Mouse (Mus musculus) neural tube, embryonic 11.5 days (tissue): ENCODE results near the gene Fmnl2. TPM values are rescaled to one million over a fixed set of nuclear protein-coding genes. Genes with fewer than 3 reads are reported as not detected.

ENCODE experiments used
- ATAC-seq: fragments of 200-750 bp; cut with Nextera tagmentation; 2 replicates; pipeline ENCODE4 v1.8.0; 2017; ENCODE audit warnings: moderate number of reproducible peaks, mild to moderate bottlenecking, moderate TSS enrichment, moderate library complexity; ENCODE audit not compliant: insufficient read depth, low FRiP score, low TSS enrichment
- DNase-seq: peaks from one replicate; pipeline ENCODE4 v3.0.0-alpha.2; 2015; ENCODE audit warnings: low spot score
- H3K27ac ChIP-seq: fragments of 300-500 bp; sonication (generic); 2 replicates; pipeline ENCODE4 v1.5.1; 2014; ENCODE audit warnings: low read depth, mild to moderate bottlenecking, low read length
- H3K27me3 ChIP-seq: fragments of 300-500 bp; sonication (generic); 2 replicates; pipeline ENCODE4 v1.6.1; 2014; ENCODE audit warnings: mild to moderate bottlenecking, low read length, mixed read lengths; ENCODE audit not compliant: control insufficient read depth, insufficient read depth
- H3K36me3 ChIP-seq: fragments of 300-500 bp; sonication (generic); 2 replicates; pipeline ENCODE4 v1.6.1; 2014; ENCODE audit warnings: mild to moderate bottlenecking, low read length, moderate library complexity, mixed read lengths; ENCODE audit not compliant: control insufficient read depth, insufficient read depth
- H3K4me1 ChIP-seq: fragments of 300-500 bp; sonication (generic); 2 replicates; pipeline ENCODE4 v1.6.1; 2014; ENCODE audit warnings: low read length, mixed read lengths; ENCODE audit not compliant: control insufficient read depth, insufficient read depth
- H3K4me2 ChIP-seq: fragments of 300-500 bp; sonication (generic); 2 replicates; pipeline ENCODE4 v1.6.1; 2014; ENCODE audit warnings: low read depth, mild to moderate bottlenecking, moderate library complexity
- H3K4me3 ChIP-seq: fragments of 300-500 bp; sonication (generic); 2 replicates; pipeline ENCODE4 v1.5.1; 2014; ENCODE audit warnings: low read depth, low read length
- H3K9ac ChIP-seq: fragments of 300-500 bp; sonication (generic); 2 replicates; pipeline ENCODE4 v1.6.1; 2014; ENCODE audit warnings: mild to moderate bottlenecking, low read length
- H3K9me3 ChIP-seq: fragments of 300-500 bp; sonication (generic); 2 replicates; pipeline ENCODE4 v1.6.1; 2016; ENCODE audit warnings: low read length; ENCODE audit not compliant: control insufficient read depth
- WGBS: fragments of 180-500 bp; shearing (Covaris S2); extraction: QIAGEN DNeasy Blood & Tissue Kit; methylation state at CpG from one replicate; pipeline ENCODE4 v1.1.7; 2014; 5-methylcytosine and 5-hydroxymethylcytosine counted together
- polyA plus RNA-seq: library from polyadenylated mRNA; unstranded; fragments of >200 nt; fragmentation: Nextera tagmentation; extraction: Ambion mirVana; gene quantifications from 2 replicates; pipeline ENCODE4 v1.2.1, GENCODE M21; 2014

Fmnl2 gene
- polyA plus RNA-seq, 1 experiment from 2014 or later = 7.8 TPM

GRCm38 (mm10) chr2:53082045-53082444, 224.4 kb downstream of the Fmnl2 start:
- H3K9me3 ChIP-seq = no peaks in the 10 kb centered on the region
- no peak for DNase-seq
- H3K27me3 ChIP-seq = no peaks in the 10 kb centered on the region
- no peak overlapping the region for H3K27ac ChIP-seq
- H3K36me3 ChIP-seq = no peaks in the 10 kb centered on the region
- 88% methylated on average over 4 of the region's 4 CpGs for WGBS
- no peak overlapping the region for H3K9ac ChIP-seq
- H3K4me1 ChIP-seq = no peaks in the 10 kb centered on the region
- H3K4me3 ChIP-seq = no peak overlapping the region
- ATAC-seq = no peak
- no peak overlapping the region for H3K4me2 ChIP-seq

- WGBS = 78% methylated on average over 5 of the region's 5 CpGs
- no peak overlapping the region for H3K4me3 ChIP-seq
- DNase-seq = no peak
- ATAC-seq = no peak
- H3K27me3 ChIP-seq = no peaks in the 10 kb centered on the region
- H3K36me3 ChIP-seq = no peaks in the 10 kb centered on the region
- no peaks in the 10 kb centered on the region for H3K9me3 ChIP-seq
- no peaks in the 10 kb centered on the region for H3K4me1 ChIP-seq
- H3K4me2 ChIP-seq = no peak overlapping the region
- no peak overlapping the region for H3K27ac ChIP-seq
- no peak overlapping the region for H3K9ac ChIP-seq
These were observed 224.8 kb downstream of the Fmnl2 start for GRCm38 (mm10) chr2:53082501-53082900.

- no peak for DNase-seq
- no peaks in the 10 kb centered on the region for H3K36me3 ChIP-seq
- no peaks in the 10 kb centered on the region for H3K9me3 ChIP-seq
- H3K27ac ChIP-seq = no peak overlapping the region
- no peak overlapping the region for H3K4me3 ChIP-seq
- no peaks in the 10 kb centered on the region for H3K27me3 ChIP-seq
- 27% methylated on average over 1 of the region's 1 CpGs for whole genome bisulfite sequencing
- H3K9ac ChIP-seq = no peak overlapping the region
- H3K4me1 ChIP-seq = no peaks in the 10 kb centered on the region
- H3K4me2 ChIP-seq = no peak overlapping the region
- ATAC-seq = no peak
These were observed 225.6 kb downstream of the Fmnl2 start for GRCm38 (mm10) chr2:53083241-53083640.

DNA sequence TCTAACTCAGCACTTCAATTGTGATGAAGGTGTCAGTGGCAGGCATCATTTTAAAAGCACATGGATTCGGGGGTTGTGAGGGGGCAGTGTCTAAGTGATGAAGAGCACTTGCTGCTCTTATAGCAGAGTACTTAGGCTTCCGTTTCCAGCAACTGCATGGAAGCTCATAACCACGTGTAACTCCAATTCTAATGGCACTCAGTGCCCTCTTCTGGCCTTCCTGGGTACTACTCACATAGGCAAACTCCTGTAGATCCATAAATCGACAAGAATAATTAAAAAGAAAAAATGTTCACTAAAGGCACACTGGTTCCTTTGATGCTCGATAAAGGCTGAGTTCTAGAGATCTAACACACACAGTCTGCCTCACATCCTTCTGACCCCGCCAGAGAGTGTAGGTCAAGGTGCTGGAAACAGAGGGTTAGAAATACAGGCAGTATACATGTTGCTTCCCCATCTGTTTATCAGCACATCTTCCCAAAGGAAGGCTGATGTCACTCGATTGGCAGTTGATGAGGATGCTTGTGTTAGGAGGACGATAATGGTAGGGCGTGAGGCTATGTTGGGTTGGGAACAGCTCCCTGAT, 228.1 kb downstream of the Fmnl2 start:
- H3K9me3 ChIP-seq = no peaks in the 10 kb centered on the region
- no peak overlapping the region for H3K27ac ChIP-seq
- ATAC-seq (0 out of 2 replicates have a peak, but pooled peaks have one; percentile 56), DNase-seq (peak; percentile 42)
- H3K4me1 ChIP-seq = no peaks in the 10 kb centered on the region
- H3K9ac ChIP-seq = no peak overlapping the region
- no peak overlapping the region for H3K4me2 ChIP-seq
- 61% methylated on average over 9 of the region's 9 CpGs for WGBS
- H3K36me3 ChIP-seq = no peaks in the 10 kb centered on the region
- H3K4me3 ChIP-seq = no peak overlapping the region
- H3K27me3 ChIP-seq = no peaks in the 10 kb centered on the region

DNA sequence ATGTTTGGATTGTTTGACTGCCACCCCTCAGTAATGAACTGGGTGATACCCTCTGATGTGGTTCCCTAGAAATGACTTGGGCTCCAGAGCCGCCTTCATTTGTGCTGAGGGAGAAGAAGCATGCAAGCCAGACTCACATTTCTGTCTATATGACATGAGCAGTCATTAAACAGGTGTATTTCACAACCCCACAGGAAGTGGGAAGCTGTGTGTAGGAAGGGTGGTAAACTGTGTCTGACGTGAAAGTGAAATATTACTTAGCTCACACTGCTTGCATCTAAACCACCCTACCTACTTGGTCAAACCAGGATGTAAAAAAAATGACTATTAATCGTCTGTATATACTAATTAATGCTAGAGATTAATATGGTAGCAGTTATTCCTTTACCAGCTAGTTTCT, 231.1 kb downstream of the Fmnl2 start:
- H3K4me2 ChIP-seq = no peak overlapping the region

DNA sequence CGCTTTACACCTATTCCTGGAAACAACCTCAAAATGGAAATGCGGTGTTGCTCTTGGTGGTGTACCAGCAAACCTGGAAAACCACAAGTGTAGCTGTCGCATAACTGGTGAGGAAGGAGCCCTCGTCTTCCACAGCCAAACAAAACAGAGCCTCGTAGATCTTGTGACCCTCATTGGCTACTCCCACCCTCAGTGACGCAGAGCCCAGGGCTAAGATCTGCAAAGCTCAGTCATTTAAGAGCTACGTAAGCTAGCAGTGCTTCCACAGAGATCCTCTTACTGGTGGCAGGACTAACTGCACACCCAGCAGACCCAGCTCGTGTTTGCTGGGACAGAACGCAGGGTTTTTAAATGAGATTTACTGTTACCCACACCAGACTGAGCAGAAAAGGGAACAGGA, 237.4 kb downstream of the Fmnl2 start:
- ATAC-seq (no peak), DNase-seq (no peak)
- no peak overlapping the region for H3K9ac ChIP-seq
- H3K27me3 ChIP-seq = no peaks in the 10 kb centered on the region
- H3K4me2 ChIP-seq = no peak overlapping the region
- H3K9me3 ChIP-seq = no peaks in the 10 kb centered on the region
- WGBS = 94% methylated on average over 9 of the region's 9 CpGs
- H3K27ac ChIP-seq = no peak overlapping the region
- H3K4me3 ChIP-seq = no peak overlapping the region
- H3K4me1 ChIP-seq = no peaks in the 10 kb centered on the region
- H3K36me3 ChIP-seq = peaks cover 3% of the 10 kb centered on the region; the same call in 1 of the 2 replicates

More for the DNA sequence above, 231.1 kb downstream of the Fmnl2 start:
- no peaks in the 10 kb centered on the region for H3K27me3 ChIP-seq
- ATAC-seq = no peak
- no peaks in the 10 kb centered on the region for H3K36me3 ChIP-seq
- H3K4me3 ChIP-seq = no peak overlapping the region
- H3K9me3 ChIP-seq = no peaks in the 10 kb centered on the region
- H3K9ac ChIP-seq = no peak overlapping the region
- H3K27ac ChIP-seq = no peak overlapping the region
- no peak for DNase-seq
- no peaks in the 10 kb centered on the region for H3K4me1 ChIP-seq
- 91% methylated on average over 3 of the region's 3 CpGs for WGBS

- ATAC-seq (no peak), DNase-seq (no peak)
- Histone ChIP-seq H3K27ac (no peak overlapping the region), H3K27me3 (no peaks in the 10 kb centered on the region), H3K9ac (no peak overlapping the region), H3K4me1 (no peaks in the 10 kb centered on the region), H3K36me3 (peaks cover 3% of the 10 kb centered on the region; the same call in 1 of the 2 replicates), H3K9me3 (no peaks in the 10 kb centered on the region), H3K4me2 (no peak overlapping the region), H3K4me3 (no peak overlapping the region)
- WGBS = 94% methylated on average over 3 of the region's 3 CpGs
These were observed 237.8 kb downstream of the Fmnl2 start for GRCm38 (mm10) chr2:53095489-53095888.

- DNase-seq = no peak
- H3K4me1 ChIP-seq = no peaks in the 10 kb centered on the region
- peaks cover 3% of the 10 kb centered on the region; the same call in 1 of the 2 replicates for H3K36me3 ChIP-seq
- no peak overlapping the region for H3K27ac ChIP-seq
- H3K27me3 ChIP-seq = no peaks in the 10 kb centered on the region
- H3K4me3 ChIP-seq = no peak overlapping the region
- no peak for ATAC-seq
- no peaks in the 10 kb centered on the region for H3K9me3 ChIP-seq
- no peak overlapping the region for H3K9ac ChIP-seq
- no peak overlapping the region for H3K4me2 ChIP-seq
- 40% methylated on average over 2 of the region's 2 CpGs for WGBS
These were observed 242.4 kb downstream of the Fmnl2 start for GRCm38 (mm10) chr2:53100093-53100492.

DNA sequence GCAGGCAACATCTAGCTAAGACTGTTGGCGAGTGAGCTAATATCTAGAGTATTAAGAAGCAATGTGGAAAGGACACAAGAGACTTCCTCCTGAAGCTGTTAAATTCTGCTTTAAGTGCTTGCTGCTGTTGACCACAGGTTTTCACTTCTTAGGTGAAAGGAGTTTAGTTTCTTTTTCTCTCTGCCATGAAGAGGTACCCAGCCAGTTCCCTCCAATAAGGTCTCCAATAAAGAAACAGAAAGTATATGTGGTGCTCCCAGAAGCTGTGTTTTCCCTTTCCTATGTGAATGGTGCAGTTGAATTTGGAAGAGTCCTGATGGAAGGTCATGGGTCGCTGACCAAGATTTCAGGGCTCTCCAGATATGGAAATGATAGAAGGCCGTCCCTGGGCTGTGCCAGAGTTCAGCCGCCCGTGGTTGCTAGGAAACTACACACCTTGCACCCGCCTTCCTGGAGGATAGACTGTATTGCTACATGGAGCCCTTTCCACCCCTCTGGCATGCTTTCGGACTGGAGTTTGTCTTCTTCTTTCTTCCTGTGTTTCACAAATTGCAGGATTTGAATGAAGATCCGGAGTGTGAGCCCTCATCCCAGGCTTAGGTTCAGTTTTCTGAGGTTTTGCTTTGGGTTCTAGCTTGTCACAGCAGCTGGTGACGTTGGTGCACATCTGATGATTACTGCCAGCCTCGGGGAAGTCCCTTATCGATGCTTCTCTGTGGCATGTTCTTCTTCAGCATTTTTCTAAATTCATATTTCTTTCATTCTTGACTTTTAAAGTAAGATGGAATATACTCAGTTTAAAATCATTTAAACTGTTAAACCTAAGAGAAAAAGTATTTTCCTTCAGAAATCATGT, 244.5 kb downstream of the Fmnl2 start:
- Histone ChIP-seq H3K4me3 (no peak overlapping the region), H3K27ac (no peak overlapping the region), H3K9ac (no peak overlapping the region), H3K9me3 (no peaks in the 10 kb centered on the region), H3K36me3 (peaks cover 3% of the 10 kb centered on the region; the same call in 1 of the 2 replicates), H3K27me3 (no peaks in the 10 kb centered on the region), H3K4me1 (no peaks in the 10 kb centered on the region), H3K4me2 (no peak overlapping the region)
- DNase-seq = no peak
- ATAC-seq = no peak
- 94% methylated on average over 11 of the region's 11 CpGs for WGBS
